Mouse (Mus musculus) layer of hippocampus, adult 2 months (tissue): ENCODE results near the gene Nudt16l1. TPM values are rescaled to one million over a fixed set of nuclear protein-coding genes. Genes with fewer than 3 reads are reported as not detected.

Experiments
- DNase-seq, 2 experiments: peaks; one replicate each; pipeline ENCODE4 v3.0.0; 2022; ENCODE audit warnings: low spot score in 2 of 2
- H3K27ac ChIP-seq: fragments of 200-600 bp; 2 replicates; pipeline ENCODE4 v1.8.1; 2022
- H3K4me3 ChIP-seq: fragments of 200-600 bp; 2 replicates; pipeline ENCODE4 v1.8.1; 2022; ENCODE audit warnings: mild to moderate bottlenecking
- CTCF ChIP-seq: fragments of 200-600 bp; conservative IDR thresholded peaks from 2 replicates; pipeline ENCODE4 v1.8.1; 2022; ENCODE audit warnings: antibody characterized with exemption, mild to moderate bottlenecking, moderate library complexity
- total RNA-seq, 2 experiments: library from RNA; stranded (reverse); gene quantifications; 2 replicates each; pipeline ENCODE4 v1.2.3; 2021

Gene Nudt16l1
- total RNA-seq, 2 experiments from 2014 or later: 79.1 to 79.6 TPM

DNA sequence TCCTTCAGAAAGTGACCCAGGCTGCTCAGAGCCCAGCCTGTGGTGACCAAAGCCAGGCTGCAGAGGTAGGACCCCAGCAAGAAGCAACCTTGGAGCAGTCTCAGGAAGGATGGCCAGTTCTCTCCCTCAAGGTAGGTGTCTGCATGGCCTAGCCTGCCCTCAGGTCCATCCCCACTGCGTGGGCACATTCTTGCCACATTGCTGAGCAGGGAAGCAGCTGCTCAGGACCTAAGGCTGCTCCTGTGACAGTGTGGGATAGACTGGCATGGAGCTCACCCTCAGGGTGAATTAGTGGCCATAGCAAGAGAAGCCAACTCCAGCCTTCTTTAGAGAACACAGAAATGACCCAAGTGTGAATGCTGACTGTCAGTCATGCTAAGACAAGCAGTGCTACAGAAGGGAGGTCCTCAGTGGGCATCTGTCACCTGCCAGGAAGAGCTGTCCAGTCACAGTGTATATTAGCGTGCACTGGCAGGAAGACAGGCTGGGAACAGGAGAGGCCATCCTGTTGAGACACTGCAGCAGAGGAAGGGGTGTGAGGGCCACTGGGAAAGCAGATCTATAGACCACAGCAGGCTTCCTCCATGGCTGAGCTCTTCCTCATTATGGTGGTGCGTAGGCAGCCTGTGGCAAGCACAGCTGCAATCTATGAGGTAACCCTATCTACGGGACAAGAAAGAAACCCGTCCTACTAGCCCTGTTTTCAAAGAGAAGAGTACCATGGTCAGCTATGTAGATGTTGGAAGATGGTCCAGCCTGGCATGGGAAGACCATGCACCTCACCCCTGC, 30.7 kb downstream of the Nudt16l1 start:
- H3K27ac ChIP-seq: no peak overlapping the region
- no peak for DNase-seq
- TF ChIP-seq CTCF: no peak
- H3K4me3 ChIP-seq: no peak overlapping the region

DNA sequence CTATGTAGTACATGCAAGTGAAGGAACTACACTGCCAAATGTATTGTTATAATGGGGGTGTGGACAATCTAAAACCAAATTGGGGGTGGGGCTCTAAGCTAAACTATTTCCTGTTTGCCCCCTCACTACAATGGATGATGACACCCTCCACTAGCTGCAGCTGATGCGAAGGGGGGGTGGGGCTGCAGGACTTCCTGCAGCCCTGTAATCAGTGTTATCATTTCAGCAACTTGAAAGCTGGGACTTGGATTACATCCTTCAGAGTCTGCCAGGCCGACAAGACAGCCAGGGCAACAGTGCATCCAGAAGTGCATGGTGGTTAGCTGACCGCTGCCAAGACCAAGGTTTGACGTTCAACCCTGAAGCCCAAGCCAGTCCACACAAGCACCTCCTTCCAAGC, 33.1 kb downstream of the Nudt16l1 start:
- no peak for TF ChIP-seq CTCF
- DNase-seq: no peak
- Histone ChIP-seq H3K27ac (no peak overlapping the region), H3K4me3 (no peak overlapping the region)

DNA sequence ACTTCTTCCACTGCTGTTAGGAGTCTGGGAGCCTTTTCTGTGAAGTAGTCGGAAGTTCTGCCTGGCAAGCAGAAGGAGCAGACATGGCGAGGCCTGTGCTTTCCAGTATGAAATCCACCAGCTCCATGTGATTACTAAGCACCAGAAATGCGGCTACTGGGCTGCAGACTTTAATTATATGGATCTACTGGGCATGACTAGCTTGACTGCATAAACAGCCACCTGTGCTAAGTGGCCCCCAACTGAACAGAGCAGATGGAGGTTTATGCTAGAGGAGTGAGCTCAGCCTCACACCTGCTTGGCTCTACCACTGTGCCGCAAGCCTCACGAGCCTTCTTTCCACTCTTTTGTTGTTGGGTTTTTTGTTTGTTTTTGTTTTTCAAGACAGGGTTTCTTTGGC, 36.0 kb downstream of the Nudt16l1 start:
- no peak overlapping the region for H3K27ac ChIP-seq
- DNase-seq: no peak
- no peak for TF ChIP-seq CTCF
- no peak overlapping the region for H3K4me3 ChIP-seq

DNA sequence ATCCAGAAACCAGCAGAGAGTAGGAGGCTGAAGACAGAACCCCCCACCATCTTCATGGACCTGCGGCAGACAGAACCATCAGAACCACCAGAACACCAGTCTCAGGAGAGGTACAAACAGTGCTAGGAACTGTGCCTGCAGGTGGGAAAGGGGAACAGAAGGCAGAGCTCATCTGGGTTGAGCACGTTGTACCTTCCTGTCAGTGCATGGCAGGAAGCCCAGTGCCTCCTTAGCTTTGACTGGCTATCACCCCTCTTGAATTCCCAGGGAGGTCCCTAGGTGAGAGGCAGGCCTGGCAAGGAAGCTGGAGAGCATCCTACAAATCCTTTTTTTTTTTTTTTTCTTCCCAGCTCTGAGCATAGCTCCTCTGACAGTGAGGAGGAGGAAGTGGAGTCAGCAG, 37.6 kb downstream of the Nudt16l1 start:
- DNase-seq: no peak
- TF ChIP-seq CTCF: no peak
- Histone ChIP-seq H3K4me3 (no peak overlapping the region), H3K27ac (peak overlapping the region; percentile 72)

DNA sequence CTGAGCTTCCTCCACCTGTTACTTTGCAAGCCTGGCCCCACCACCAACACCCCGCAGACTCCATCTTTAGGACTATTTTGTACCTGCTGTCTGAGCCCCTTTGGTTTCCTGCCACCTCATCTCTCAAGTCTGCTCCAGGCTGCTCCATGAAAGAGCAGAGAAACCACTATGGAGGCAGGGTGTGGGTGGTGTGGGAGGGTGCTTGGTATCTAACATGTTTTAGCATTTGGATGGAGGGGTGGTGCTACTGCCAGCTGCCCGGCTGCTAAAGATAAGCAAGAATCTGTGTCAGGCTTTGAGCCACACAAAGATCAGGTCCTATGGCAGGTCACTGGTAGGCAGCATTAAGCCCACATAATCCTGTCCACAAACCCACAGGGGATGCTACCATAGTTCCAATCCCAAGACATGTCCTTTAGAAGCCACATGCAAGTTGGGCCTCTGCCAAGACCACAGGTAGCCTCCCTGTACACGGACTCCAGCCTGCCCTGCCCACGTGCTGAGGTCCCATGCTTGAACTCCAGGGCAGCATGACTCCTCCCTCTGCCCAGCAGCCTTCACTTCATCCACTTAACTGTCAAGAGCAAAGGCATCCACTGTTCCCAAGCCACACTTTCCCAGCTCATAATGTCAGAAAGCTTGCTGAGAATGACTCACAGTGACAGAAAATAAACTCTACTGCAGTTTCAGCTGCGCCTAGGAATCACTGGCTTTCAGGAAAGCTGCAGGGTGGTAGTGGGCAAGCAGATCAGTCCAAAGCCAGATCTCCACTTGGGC, 39.9 kb downstream of the Nudt16l1 start:
- TF ChIP-seq CTCF: no peak
- DNase-seq: no peak
- H3K27ac ChIP-seq: peak overlapping the region; percentile 81
- H3K4me3 ChIP-seq: no peak overlapping the region

DNA sequence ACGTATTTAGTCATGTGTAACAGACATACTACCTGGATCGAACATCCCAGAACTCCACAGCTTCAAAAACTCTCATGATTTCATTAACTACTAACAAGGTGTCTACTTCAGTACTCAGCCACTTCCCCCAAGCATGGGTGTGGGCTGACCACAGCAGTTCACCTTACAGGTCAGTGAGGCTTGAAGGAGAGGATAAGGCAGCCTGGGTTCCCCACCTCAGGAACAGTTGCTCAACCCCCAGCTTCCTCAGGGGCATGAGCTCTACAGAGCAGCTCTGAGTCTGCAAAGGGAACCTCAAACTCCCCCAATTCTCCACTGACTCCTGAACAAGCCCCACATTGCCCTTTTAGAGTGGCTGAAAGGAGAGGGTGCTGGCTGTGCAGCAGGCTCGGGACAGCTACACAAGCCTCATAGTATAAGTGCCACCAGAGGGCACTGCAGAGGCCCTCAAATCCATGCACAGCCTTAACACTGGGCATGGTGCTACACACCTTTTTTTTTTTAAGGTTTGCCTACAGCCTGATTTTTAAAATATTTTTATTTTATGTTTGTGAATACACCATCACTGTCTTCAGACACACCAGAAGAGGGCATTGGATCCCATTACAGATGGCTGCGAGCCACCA, 41.3 kb downstream of the Nudt16l1 start:
- H3K4me3 ChIP-seq: no peak overlapping the region
- no peak overlapping the region for H3K27ac ChIP-seq
- DNase-seq: no peak
- peak; percentile 84 for TF ChIP-seq CTCF

DNA sequence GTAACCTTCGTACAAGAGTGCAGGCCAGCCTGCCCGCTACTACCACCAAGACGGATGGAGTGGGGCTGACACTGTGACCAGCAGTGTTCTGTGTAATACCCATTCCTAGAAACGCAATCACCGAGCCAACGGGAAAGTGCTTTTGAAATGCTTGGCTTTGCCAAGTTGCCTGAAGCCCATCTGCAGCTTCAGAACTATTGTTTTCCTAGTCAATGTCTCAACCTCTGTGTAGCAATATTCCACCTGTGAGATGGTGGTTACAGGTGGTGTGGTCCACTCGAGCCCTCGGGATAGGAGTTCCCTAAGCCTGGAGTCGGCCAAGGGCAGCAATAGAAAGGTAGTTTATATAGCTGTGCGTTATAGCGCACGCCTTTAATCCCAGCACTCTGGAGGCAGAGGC, 46.2 kb downstream of the Nudt16l1 start:
- Histone ChIP-seq H3K4me3 (no peak overlapping the region), H3K27ac (no peak overlapping the region)
- TF ChIP-seq CTCF: no peak
- DNase-seq: no peak

Other genes with a start within 250 kb of the Nudt16l1 start
- gene Nmral1, start 219.4 kb upstream of the Nudt16l1 start, total RNA-seq: 10 to 100 TPM; 16.8 to 17.4 TPM
- gene Hmox2, start 212.4 kb upstream of the Nudt16l1 start, total RNA-seq: 10 to 100 TPM; 91.8 to 92.0 TPM
- gene Cdip1, start 148.5 kb upstream of the Nudt16l1 start, total RNA-seq: 100 to 1,000 TPM; 230 to 241 TPM
- gene 4930562C15Rik, start 103.3 kb upstream of the Nudt16l1 start, total RNA-seq: not detected
- 10 to 100 TPM; 95.8 to 96.4 TPM for gene Ubald1, start 58.4 kb upstream of the Nudt16l1 start, total RNA-seq
- 100 to 1,000 TPM; 211 to 212 TPM for gene Mgrn1, start 52.5 kb upstream of the Nudt16l1 start, total RNA-seq
- 10 to 100 TPM; 75.8 to 98.0 TPM for gene Anks3, start 25.4 kb downstream of the Nudt16l1 start, total RNA-seq
- not detected for gene Sept12, start 59.1 kb downstream of the Nudt16l1 start, total RNA-seq
- gene Smim22, start 68.5 kb downstream of the Nudt16l1 start, total RNA-seq: not detected
- 100 to 1,000 TPM; 394 to 420 TPM for gene Rogdi, start 74.8 kb downstream of the Nudt16l1 start, total RNA-seq
- gene Glyr1, start 111.1 kb downstream of the Nudt16l1 start, total RNA-seq: 100 to 1,000 TPM; 144 TPM
- gene Ubn1, start 111.3 kb downstream of the Nudt16l1 start, total RNA-seq: 10 to 100 TPM; 43.6 to 44.2 TPM
- 1 to 10 TPM; 2.8 to 4.5 TPM for gene Ppl, start 193.7 kb downstream of the Nudt16l1 start, total RNA-seq
- 1 to 10 TPM; 5.3 to 6.7 TPM for gene Sec14l5, start 208.3 kb downstream of the Nudt16l1 start, total RNA-seq